Mouse (Mus musculus): ENCODE measurements around the gene Zpbp2. TPM values are rescaled to one million over a fixed set of nuclear protein-coding genes. Genes with fewer than 3 reads are reported as not detected.
"Not testable (repeated sequence)": the region's sequence is repeated elsewhere in the genome, so short reads cannot be mapped to it uniquely, and the experiment has no call there.

Zpbp2 gene
- total RNA-seq, 2 experiments from 2014 or later: not detected

GRCm38 (mm10) chr11:98587684-98588546 is 37.0 kb downstream of the Zpbp2 start:
- peak; percentile 42 to 73 for DNase-seq
- intact Hi-C loops (cut with DNase I): no loop called here

GRCm38 (mm10) chr11:98588833-98589281 is 38.0 kb downstream of the Zpbp2 start:
- intact Hi-C loops (cut with DNase I): no loop called here

GRCm38 (mm10) chr11:98589306-98589705 is 38.4 kb downstream of the Zpbp2 start:
- intact Hi-C loops (cut with DNase I): no loop called here
- no peak for DNase-seq

More at GRCm38 (mm10) chr11:98588833-98589281, 38.0 kb downstream of the Zpbp2 start:
- peak in 1 of 2 experiments; percentile 6 for DNase-seq

- intact Hi-C loops (cut with DNase I): no loop called here
These were observed 39.9 kb downstream of the Zpbp2 start for GRCm38 (mm10) chr11:98590548-98591445.

GRCm38 (mm10) chr11:98595021-98595420 is 44.1 kb downstream of the Zpbp2 start:
- intact Hi-C loops (cut with DNase I): no loop called here

More at GRCm38 (mm10) chr11:98590548-98591445, 39.9 kb downstream of the Zpbp2 start:
- DNase-seq: no peak

GRCm38 (mm10) chr11:98595473-98595872 is 44.6 kb downstream of the Zpbp2 start:
- intact Hi-C loops (cut with DNase I): no loop called here
- DNase-seq: peak in 1 of 2 experiments; percentile 8

More at GRCm38 (mm10) chr11:98595021-98595420, 44.1 kb downstream of the Zpbp2 start:
- DNase-seq: no peak

GRCm38 (mm10) chr11:98595955-98596354 is 45.1 kb downstream of the Zpbp2 start:
- intact Hi-C loops (cut with DNase I): no loop called here
- no peak for DNase-seq

GRCm38 (mm10) chr11:98597363-98597762 is 46.5 kb downstream of the Zpbp2 start:
- DNase-seq: peak in 1 of 2 experiments; percentile 25

GRCm38 (mm10) chr11:98597991-98598390 is 47.1 kb downstream of the Zpbp2 start, which contains the start of gene Lrrc3c:
TSS of gene Lrrc3c (plus strand) at chr11:98598291.
- DNase-seq: peak in 1 of 2 experiments; percentile 9
- intact Hi-C loops (cut with DNase I): no loop called here

More at GRCm38 (mm10) chr11:98597363-98597762, 46.5 kb downstream of the Zpbp2 start:
- intact Hi-C loops (cut with DNase I): no loop called here

- intact Hi-C loops (cut with DNase I): no loop called here
- DNase-seq: peak in 1 of 2 experiments; percentile 12
These were observed 48.0 kb downstream of the Zpbp2 start for GRCm38 (mm10) chr11:98598851-98599290.

GRCm38 (mm10) chr11:98599291-98599690 is 48.4 kb downstream of the Zpbp2 start:
- DNase-seq: no peak
- intact Hi-C loops (cut with DNase I): no loop called here

GRCm38 (mm10) chr11:98602090-98602690 is 51.3 kb downstream of the Zpbp2 start:
- DNase-seq: no peak
- intact Hi-C loops (cut with DNase I): loop anchor here (10.0 kb wide), 1 partner anchor 53 kb away; no protein-coding TSS in a partner anchor

GRCm38 (mm10) chr11:98603953-98604352 is 53.1 kb downstream of the Zpbp2 start:
- intact Hi-C loops (cut with DNase I): loop anchor here (10.0 kb wide), 1 partner anchor 51 kb away; no protein-coding TSS in a partner anchor

GRCm38 (mm10) chr11:98604911-98605310 is 54.0 kb downstream of the Zpbp2 start:
- intact Hi-C loops (cut with DNase I): loop anchor here (10.0 kb wide), 1 partner anchor 50 kb away; no protein-coding TSS in a partner anchor
- not testable (repeated sequence) for DNase-seq

More at GRCm38 (mm10) chr11:98603953-98604352, 53.1 kb downstream of the Zpbp2 start:
- no peak for DNase-seq

- DNase-seq: no peak
- intact Hi-C loops (cut with DNase I): loop anchor here (10.0 kb wide), 1 partner anchor 48 kb away; no protein-coding TSS in a partner anchor
These were observed 55.9 kb downstream of the Zpbp2 start for GRCm38 (mm10) chr11:98606763-98607162.

Other genes starting within 250 kb of the Zpbp2 start
- gene Neurod2, start 221.4 kb upstream of the Zpbp2 start, total RNA-seq (2021): not detected
- not detected for gene Ppp1r1b, start 202.7 kb upstream of the Zpbp2 start, total RNA-seq (2021)
- 10 to 100 TPM; 10.3 to 14.7 TPM for gene Stard3, start 192.7 kb upstream of the Zpbp2 start, total RNA-seq (2021)
- gene Tcap, start 167.3 kb upstream of the Zpbp2 start, total RNA-seq (2021): 1,000 to 10,000 TPM; 3,291 to 4,304 TPM
- 1 to 10 TPM in 1 of 2 experiments, under 1 TPM in 1; 0.89 to 2.1 TPM for gene Pnmt, start 164.6 kb upstream of the Zpbp2 start, total RNA-seq (2021)
- gene Pgap3, start 150.6 kb upstream of the Zpbp2 start, total RNA-seq (2021): 1 to 10 TPM; 1.8 to 2.2 TPM
- 1 to 10 TPM; 1.8 to 2.9 TPM for gene Erbb2, start 138.6 kb upstream of the Zpbp2 start, total RNA-seq (2021)
- gene Mien1, start 112.1 kb upstream of the Zpbp2 start, total RNA-seq (2021): 10 to 100 TPM; 27.2 to 36.5 TPM
- not detected for gene Grb7, start 104.7 kb upstream of the Zpbp2 start, total RNA-seq (2021)
- 1 to 10 TPM in 1 of 2 experiments, not detected in 1; 1.3 TPM for gene Ikzf3, start 5.1 kb upstream of the Zpbp2 start, total RNA-seq (2021)
- 10 to 100 TPM; 20.9 to 24.0 TPM for gene Ormdl3, start 36.3 kb downstream of the Zpbp2 start, total RNA-seq (2021)
- gene Lrrc3c, start 47.2 kb downstream of the Zpbp2 start, total RNA-seq (2021): not detected
- gene Gm12355, start 74.6 kb downstream of the Zpbp2 start, total RNA-seq (2021): 1 to 10 TPM; 3.0 to 4.2 TPM
- 10 to 100 TPM in 1 of 2 experiments, 1 to 10 TPM in 1; 1.8 to 22.5 TPM for gene Gsdma3, start 75.3 kb downstream of the Zpbp2 start, total RNA-seq (2021)
- gene Gsdma2, start 95.7 kb downstream of the Zpbp2 start, total RNA-seq (2021): 1 to 10 TPM in 1 of 2 experiments, not detected in 1; 1.7 TPM
- gene Gsdma, start 113.3 kb downstream of the Zpbp2 start, total RNA-seq (2021): under 1 TPM; 0.31 to 0.76 TPM
- 10 to 100 TPM; 88.1 to 91.9 TPM for gene Psmd3, start 131.5 kb downstream of the Zpbp2 start, total RNA-seq (2021)
- gene Csf3, start 150.2 kb downstream of the Zpbp2 start, total RNA-seq (2021): not detected
- gene Med24, start 178.3 kb downstream of the Zpbp2 start, total RNA-seq (2021): 10 to 100 TPM; 41.4 to 41.9 TPM
- 10 to 100 TPM; 72.6 to 75.7 TPM for gene Thra, start 189.5 kb downstream of the Zpbp2 start, total RNA-seq (2021)
- gene Nr1d1, start 224.2 kb downstream of the Zpbp2 start, total RNA-seq (2021): 100 to 1,000 TPM in 1 of 2 experiments, 10 to 100 TPM in 1; 86.6 to 139 TPM
- gene Msl1, start 244.4 kb downstream of the Zpbp2 start, total RNA-seq (2021): 10 to 100 TPM; 49.0 to 51.4 TPM

Data from gastrocnemius, postnatal 36 days (tissue).